Mouse (Mus musculus) embryonic facial prominence, embryonic 11.5 days (tissue): Measurements from ENCODE around the gene Aco1. TPM values are rescaled to one million over a fixed set of nuclear protein-coding genes. Genes with fewer than 3 reads are reported as not detected.

ENCODE experiments used
- ATAC-seq: fragments of 200-750 bp; cut with Nextera tagmentation; replicated peaks from 2 replicates; pipeline ENCODE4 v1.8.0; 2017; ENCODE audit warnings: low read depth; ENCODE audit not compliant: insufficient number of reproducible peaks, low FRiP score, low TSS enrichment
- DNase-seq: peaks from one replicate; pipeline ENCODE4 v3.0.0-alpha.2; 2015; ENCODE audit warnings: low spot score
- H3K27ac ChIP-seq: fragments of 300-500 bp; sonication (generic); replicated peaks from 2 replicates; pipeline ENCODE4 v1.5.1; 2014; ENCODE audit warnings: mild to moderate bottlenecking, low read depth, low read length, control low read depth
- H3K27me3 ChIP-seq: fragments of 300-500 bp; sonication (generic); 2 replicates; pipeline ENCODE4 v1.6.1; 2014; ENCODE audit warnings: mild to moderate bottlenecking, low read length, moderate library complexity, mixed read lengths; ENCODE audit not compliant: control insufficient read depth, insufficient read depth
- H3K36me3 ChIP-seq: fragments of 300-500 bp; sonication (generic); replicated peaks from 2 replicates; pipeline ENCODE4 v1.6.1; 2014; ENCODE audit warnings: low read depth, mild to moderate bottlenecking, low read length, moderate library complexity, mixed read lengths; ENCODE audit not compliant: control insufficient read depth, insufficient read depth
- H3K4me1 ChIP-seq: fragments of 300-500 bp; sonication (generic); 2 replicates; pipeline ENCODE4 v1.6.1; 2014; ENCODE audit warnings: low read length, mixed read lengths; ENCODE audit not compliant: control insufficient read depth, insufficient read depth
- H3K4me2 ChIP-seq: fragments of 300-500 bp; sonication (generic); 2 replicates; pipeline ENCODE4 v1.6.1; 2014; ENCODE audit warnings: low read depth, mild to moderate bottlenecking, control low read depth, low read length, moderate library complexity
- H3K4me3 ChIP-seq: fragments of 300-500 bp; sonication (generic); 2 replicates; pipeline ENCODE4 v1.5.1; 2014; ENCODE audit warnings: low read depth, low read length, control low read depth
- H3K9ac ChIP-seq: fragments of 300-500 bp; sonication (generic); replicated peaks from 2 replicates; pipeline ENCODE4 v1.6.1; 2014; ENCODE audit warnings: mild to moderate bottlenecking, control low read depth, low read length
- H3K9me3 ChIP-seq: fragments of 300-500 bp; sonication (generic); replicated peaks from 2 replicates; pipeline ENCODE4 v1.6.1; 2016; ENCODE audit warnings: mild to moderate bottlenecking, low read length, inconsistent platforms, mixed read lengths; ENCODE audit not compliant: control insufficient read depth
- WGBS: fragments of 180-500 bp; shearing (Covaris S2); extraction: QIAGEN DNeasy Blood & Tissue Kit; methylation state at CpG from one replicate; pipeline ENCODE4 v1.1.7; 2014; 5-methylcytosine and 5-hydroxymethylcytosine counted together
- polyA plus RNA-seq: library from polyadenylated mRNA; unstranded; fragments of >200 nt; fragmentation: Nextera tagmentation; extraction: Ambion mirVana; gene quantifications from 2 replicates; pipeline ENCODE4 v1.2.1, GENCODE M21; 2014

Aco1 gene
- polyA plus RNA-seq, 1 experiment from 2014 or later = 62.8 TPM

DNA sequence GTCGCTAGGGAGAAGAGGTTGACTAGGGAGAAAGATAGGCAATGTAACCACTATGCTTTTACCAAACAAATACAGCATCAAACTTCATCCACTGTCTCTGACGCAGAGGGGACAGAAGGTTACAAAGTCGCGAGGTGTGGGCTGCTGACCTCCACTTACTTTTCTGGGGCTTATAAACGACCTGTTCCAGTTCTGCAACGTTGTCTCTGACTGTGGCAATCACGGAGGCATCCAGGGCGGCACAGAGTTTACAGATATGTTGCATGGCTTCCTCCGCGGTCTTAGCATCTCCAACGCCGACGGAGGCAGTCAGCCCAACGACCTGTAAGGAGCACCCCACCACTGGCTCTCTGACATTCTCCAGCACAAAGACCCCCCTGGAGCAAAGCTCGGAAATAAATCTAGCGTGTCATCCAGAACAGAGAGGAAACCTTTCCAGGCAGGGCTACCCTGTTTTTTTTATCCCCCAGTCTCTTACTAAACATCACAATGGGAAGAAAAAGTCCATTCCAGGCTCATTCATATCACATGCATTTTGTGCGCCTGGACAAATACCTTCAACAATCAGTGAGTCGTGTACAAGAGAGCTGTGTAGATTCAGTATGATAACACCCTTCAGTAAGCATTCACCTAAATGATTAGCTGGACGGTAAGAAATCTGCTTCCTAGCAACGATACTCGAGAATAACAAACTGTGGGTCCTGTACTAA lies 79.2 kb downstream of the Aco1 start:
- peaks cover 2% of the 10 kb centered on the region; the same call in 1 of the 2 replicates for H3K27me3 ChIP-seq
- no peak overlapping the region for H3K27ac ChIP-seq
- no peaks in the 10 kb centered on the region for H3K36me3 ChIP-seq
- no peak overlapping the region for H3K4me2 ChIP-seq
- H3K9ac ChIP-seq = no peak overlapping the region
- no peaks in the 10 kb centered on the region for H3K4me1 ChIP-seq
- 53% methylated on average over 21 of the region's 21 CpGs for WGBS
- H3K9me3 ChIP-seq = no peaks in the 10 kb centered on the region
- no peak overlapping the region for H3K4me3 ChIP-seq
- ATAC-seq (no peak), DNase-seq (no peak)

DNA sequence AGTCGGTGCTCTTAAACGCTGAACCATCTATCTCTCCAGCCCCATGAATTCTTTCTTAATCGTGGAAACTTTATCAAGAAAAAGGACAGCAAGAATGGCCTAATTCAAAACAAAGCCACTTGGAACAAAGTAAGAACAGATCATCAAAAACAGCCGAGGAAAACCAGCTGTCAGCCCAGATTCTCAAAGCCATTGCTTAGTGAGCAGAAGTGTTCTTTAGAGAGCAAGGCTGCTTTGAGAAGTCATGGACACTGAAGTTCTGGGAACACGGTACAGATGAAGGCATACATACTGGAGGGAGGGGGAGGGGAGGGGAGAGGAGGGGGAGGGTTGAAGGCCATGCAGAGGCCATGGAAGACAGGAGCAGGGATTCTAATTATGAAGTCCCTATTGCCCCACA lies 83.2 kb downstream of the Aco1 start:
- H3K9me3 ChIP-seq = no peaks in the 10 kb centered on the region
- H3K36me3 ChIP-seq = no peaks in the 10 kb centered on the region
- H3K27ac ChIP-seq = no peak overlapping the region
- no peak overlapping the region for H3K9ac ChIP-seq
- H3K27me3 ChIP-seq = peaks cover 2% of the 10 kb centered on the region; the same call in 1 of the 2 replicates
- no peak overlapping the region for H3K4me2 ChIP-seq
- 81% methylated on average over 5 of the region's 5 CpGs for WGBS
- no peak for DNase-seq
- ATAC-seq = no peak
- no peak overlapping the region for H3K4me3 ChIP-seq
- no peaks in the 10 kb centered on the region for H3K4me1 ChIP-seq

DNA sequence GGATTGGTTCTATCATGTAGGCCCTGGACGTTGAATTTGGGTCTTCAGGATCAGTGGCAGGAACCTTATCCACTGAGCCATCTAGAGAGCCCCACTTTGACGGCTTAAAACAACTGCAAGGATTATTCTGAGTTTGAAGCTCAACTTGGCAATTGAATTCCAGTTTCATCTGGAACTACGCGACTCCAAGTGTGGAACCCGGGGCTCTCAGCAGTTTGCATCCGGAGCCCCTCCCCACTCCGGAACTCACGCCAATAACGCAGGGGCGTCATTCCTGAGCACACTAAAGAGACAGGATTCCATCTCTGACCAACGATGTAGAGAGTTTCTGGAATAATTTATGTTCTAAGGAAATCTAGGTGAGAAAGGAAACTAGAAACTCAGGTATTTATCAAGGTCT lies 84.2 kb downstream of the Aco1 start:
- Histone ChIP-seq H3K36me3 (no peaks in the 10 kb centered on the region), H3K4me3 (no peak overlapping the region)
- 85% methylated on average over 11 of the region's 11 CpGs for WGBS

DNA sequence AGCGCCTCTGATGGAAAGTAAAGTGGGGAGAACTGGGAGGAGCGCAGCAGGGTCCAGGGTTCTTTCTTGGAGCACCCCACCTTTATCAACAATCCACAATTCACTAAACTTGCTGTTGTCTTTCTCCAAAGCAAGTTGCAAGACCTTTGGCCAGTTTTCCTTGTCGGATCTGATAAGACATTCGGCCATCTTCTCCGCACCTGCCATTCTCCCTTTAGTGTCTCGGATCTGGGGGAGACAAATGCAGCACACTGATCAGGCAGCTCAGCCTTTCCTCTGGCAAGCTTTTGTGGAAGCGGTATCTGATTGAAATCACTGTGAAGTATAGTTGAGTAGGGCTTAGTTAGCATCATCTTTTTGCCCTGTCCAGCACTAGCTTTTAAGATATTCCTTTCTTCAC lies 85.0 kb downstream of the Aco1 start:
- H3K4me2 ChIP-seq = no peak overlapping the region
- no peak overlapping the region for H3K9ac ChIP-seq
- H3K27ac ChIP-seq = no peak overlapping the region
- DNase-seq (no peak), ATAC-seq (no peak)
- H3K36me3 ChIP-seq = no peaks in the 10 kb centered on the region
- H3K4me1 ChIP-seq = no peaks in the 10 kb centered on the region
- H3K27me3 ChIP-seq = no peaks in the 10 kb centered on the region
- no peak overlapping the region for H3K4me3 ChIP-seq
- H3K9me3 ChIP-seq = no peaks in the 10 kb centered on the region
- 86% methylated on average over 7 of the region's 7 CpGs for WGBS

More for the DNA sequence above, 84.2 kb downstream of the Aco1 start:
- Histone ChIP-seq H3K4me1 (no peaks in the 10 kb centered on the region), H3K9me3 (no peaks in the 10 kb centered on the region), H3K27ac (no peak overlapping the region), H3K4me2 (no peak overlapping the region), H3K27me3 (no peaks in the 10 kb centered on the region), H3K9ac (no peak overlapping the region)
- no peak for DNase-seq
- ATAC-seq = no peak

DNA sequence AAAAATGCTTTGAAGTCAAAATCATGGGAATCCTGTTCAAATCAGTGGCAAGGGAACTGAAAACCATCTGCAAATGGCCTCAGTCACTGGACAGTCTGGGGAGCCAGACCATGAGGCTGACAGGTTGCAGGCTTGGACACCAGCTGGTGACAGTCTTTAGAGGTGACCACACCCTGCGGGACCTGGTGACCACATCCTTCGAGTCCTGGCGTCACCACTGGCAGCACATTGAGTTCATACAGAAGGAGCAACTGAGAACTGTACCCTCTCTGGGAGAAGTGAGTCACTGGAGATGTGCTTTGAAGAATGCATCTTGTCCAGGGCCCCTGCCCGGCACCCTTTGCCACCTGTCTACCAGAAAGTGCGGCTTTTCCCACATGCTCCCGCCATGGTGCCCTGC lies 86.8 kb downstream of the Aco1 start:
- ATAC-seq (no peak), DNase-seq (no peak)
- Histone ChIP-seq H3K27me3 (no peaks in the 10 kb centered on the region), H3K9ac (no peak overlapping the region), H3K4me2 (no peak overlapping the region), H3K4me3 (no peak overlapping the region), H3K36me3 (no peaks in the 10 kb centered on the region), H3K4me1 (no peaks in the 10 kb centered on the region), H3K9me3 (no peaks in the 10 kb centered on the region), H3K27ac (no peak overlapping the region)
- 89% methylated on average over 6 of the region's 6 CpGs for WGBS

DNA sequence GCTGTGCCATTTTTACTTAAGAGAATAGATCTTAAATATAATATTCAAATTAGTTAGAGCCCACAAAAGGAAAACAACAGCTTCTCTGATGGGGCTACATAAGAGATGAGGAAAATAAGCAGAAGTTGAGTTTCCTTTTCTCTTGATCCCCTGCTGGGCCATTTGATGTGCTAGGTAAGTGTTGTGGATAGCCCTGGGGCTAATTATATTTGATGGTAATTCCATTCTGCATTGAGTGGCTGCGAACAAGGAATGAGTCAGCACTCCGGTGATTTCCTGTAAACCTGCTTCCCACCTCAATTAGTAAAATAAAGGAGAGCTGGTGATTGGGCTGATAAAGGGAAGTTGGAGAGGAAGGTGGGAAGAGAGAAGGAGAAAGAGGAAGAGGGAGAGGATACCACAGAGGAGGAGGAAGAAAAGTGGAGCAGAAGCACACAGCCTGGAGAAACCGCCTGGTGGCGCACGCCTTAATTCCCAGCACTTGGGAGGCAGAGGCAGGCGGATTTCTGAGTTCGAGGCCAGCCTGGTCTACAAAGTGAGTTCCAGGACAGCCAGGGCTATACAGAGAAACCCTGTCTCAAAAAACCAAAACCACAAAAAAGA lies 90.3 kb downstream of the Aco1 start:
- DNase-seq = no peak

DNA sequence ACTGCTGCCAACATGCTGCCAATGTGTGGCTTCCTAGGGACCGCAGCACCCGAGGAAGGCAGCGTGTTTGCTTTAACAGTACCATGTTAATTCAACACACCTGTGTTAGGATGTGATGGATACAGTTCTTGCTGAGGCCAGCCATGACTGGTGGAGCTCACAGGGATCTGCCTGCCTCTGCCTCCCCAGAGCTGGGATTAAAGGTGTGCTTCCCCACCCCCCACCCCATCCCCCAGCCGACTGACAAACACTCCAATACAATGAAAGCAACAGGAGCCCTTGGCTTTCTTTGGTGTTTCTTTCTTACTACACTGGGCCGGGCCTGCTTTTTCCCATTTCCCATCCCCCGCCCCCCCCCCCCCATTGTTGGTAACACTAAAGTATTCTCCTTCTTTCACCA lies 91.4 kb downstream of the Aco1 start:
- no peak overlapping the region for H3K27ac ChIP-seq
- H3K36me3 ChIP-seq = no peaks in the 10 kb centered on the region
- ATAC-seq (no peak), DNase-seq (no peak)
- no peaks in the 10 kb centered on the region for H3K4me1 ChIP-seq
- no peaks in the 10 kb centered on the region for H3K9me3 ChIP-seq
- no peak overlapping the region for H3K4me2 ChIP-seq
- no peaks in the 10 kb centered on the region for H3K27me3 ChIP-seq
- WGBS = 85% methylated on average over 5 of the region's 6 CpGs
- H3K4me3 ChIP-seq = no peak overlapping the region
- no peak overlapping the region for H3K9ac ChIP-seq

More for the DNA sequence above, 90.3 kb downstream of the Aco1 start:
- H3K27ac ChIP-seq = no peak overlapping the region
- H3K9ac ChIP-seq = no peak overlapping the region
- H3K4me1 ChIP-seq = no peaks in the 10 kb centered on the region
- H3K36me3 ChIP-seq = no peaks in the 10 kb centered on the region
- no peak for ATAC-seq
- no peak overlapping the region for H3K4me2 ChIP-seq
- H3K4me3 ChIP-seq = no peak overlapping the region
- H3K27me3 ChIP-seq = no peaks in the 10 kb centered on the region
- no peaks in the 10 kb centered on the region for H3K9me3 ChIP-seq
- 97% methylated on average over 7 of the region's 7 CpGs for WGBS

DNA sequence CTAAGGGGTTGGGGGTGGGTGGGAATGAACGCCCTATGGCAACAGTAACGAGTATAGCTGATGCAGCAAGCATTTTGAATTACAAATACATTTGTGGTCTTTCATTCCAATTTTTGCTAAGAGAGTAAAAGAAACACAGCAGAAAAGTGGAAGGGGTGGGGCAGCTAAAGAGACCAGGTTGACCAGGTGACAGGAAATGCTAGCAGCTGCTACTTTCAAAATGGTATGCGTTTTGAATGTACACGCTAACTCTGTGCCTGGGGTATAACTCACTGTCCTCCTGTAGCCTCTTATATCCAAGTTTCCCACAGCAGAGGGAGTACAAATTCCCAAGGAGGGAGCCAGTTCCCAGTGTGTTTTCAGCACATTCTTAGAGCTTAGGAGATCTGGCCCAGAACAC lies 93.9 kb downstream of the Aco1 start:
- Histone ChIP-seq H3K27me3 (no peaks in the 10 kb centered on the region), H3K4me1 (no peaks in the 10 kb centered on the region; the same call in 1 of the 2 replicates), H3K4me2 (no peak overlapping the region), H3K36me3 (no peaks in the 10 kb centered on the region), H3K9ac (no peak overlapping the region), H3K9me3 (no peaks in the 10 kb centered on the region), H3K4me3 (no peak overlapping the region), H3K27ac (no peak overlapping the region)
- ATAC-seq (no peak), DNase-seq (no peak)
- 85% methylated on average over 4 of the region's 4 CpGs for WGBS
